ENCODE assay signal across 8 mouse cellular contexts in genomic region chr7:118855171-118855876, GRCm38 (mm10). TPM values are rescaled to one million over a fixed set of nuclear protein-coding genes. Genes with fewer than 3 reads are reported as not detected.
A peak's percentile ranks its signal among the peaks of the same experiment; 100 is the strongest.
DNase-seq lines count a peak whose midpoint lies in the region; ATAC-seq and TF ChIP-seq lines count a peak whose summit lies in the region.

Gene Iqck (plus strand): TSS chr7:118855752.

- peak within 1 kb of the TSS; percentile 65 for H3K9ac ChIP-seq in ES-Bruce4 (ENCODE audit: low read depth, poor library complexity, severe bottlenecking)
- peak within 1 kb of the TSS; percentile 72 for H3K9ac ChIP-seq in forebrain, embryonic 14.5 days (ENCODE audit: low read length)

- H3K9me3 ChIP-seq in ES-Bruce4 (replicated peaks; ENCODE audit: control insufficient read depth, insufficient read depth, low read length, poor library complexity, severe bottlenecking): no peaks in the 10 kb centered on the region
- H3K9me3 ChIP-seq in forebrain, embryonic 14.5 days (replicated peaks; ENCODE audit: control insufficient read depth, low read length): no peaks in the 10 kb centered on the region

- peak; percentile 97 for DNase-seq in forebrain, embryonic 14.5 days (ENCODE audit: low spot score)
- peak; percentile 81 for DNase-seq in heart, postnatal 25 days (ENCODE audit: low spot score)
- DNase-seq in layer of hippocampus, adult 18-20 months (ENCODE audit: low spot score in 2 of 2): peak; percentile 90 to 94
- peak; percentile 92 for DNase-seq in lung, adult 2 months
- peak; percentile 80 to 81 for DNase-seq in thymus, adult 18-20 months

- H3K4me1 ChIP-seq in ES-Bruce4 (ENCODE audit: control insufficient read depth, insufficient read depth, low read length): no peaks in the 10 kb centered on the region
- peaks cover 5% of the 10 kb centered on the region; the same call in 1 of the 2 replicates for H3K4me1 ChIP-seq in forebrain, embryonic 14.5 days (ENCODE audit: control insufficient read depth, insufficient read depth, low read length)
- peaks cover 8% of the 10 kb centered on the region for H3K4me1 ChIP-seq in lung, adult 2 months (ENCODE audit: control insufficient read depth, insufficient read depth, low read length)

- H3K4me2 ChIP-seq in forebrain, embryonic 14.5 days (ENCODE audit: low read length): peak within 1 kb of the TSS; percentile 82

- intact Hi-C loops in heart, postnatal 25 days (cut with DNase I): loop anchor here (5.0 kb wide), 1 partner anchor 72 kb away; no protein-coding TSS in a partner anchor

- no peak for TF ChIP-seq EP300 in ES-Bruce4 (IDR thresholded peaks at IDR 0.05; ENCODE audit: insufficient read depth, low read depth, low read length)

- TF ChIP-seq CTCF in ES-Bruce4 (IDR thresholded peaks at IDR 0.05; ENCODE audit: low read depth, low read length): no peak
- TF ChIP-seq CTCF in lung, adult 2 months (IDR thresholded peaks at IDR 0.05; ENCODE audit: insufficient read depth, low read length): no peak

- peaks cover 21% of the 10 kb centered on the region for H3K36me3 ChIP-seq in ES-Bruce4 (ENCODE audit: control insufficient read depth, insufficient read depth, low read length, poor library complexity, severe bottlenecking)
- peaks cover 26% of the 10 kb centered on the region for H3K36me3 ChIP-seq in forebrain, embryonic 14.5 days (ENCODE audit: control insufficient read depth, insufficient read depth, low read length)

- ATAC-seq in cerebellum, adult (ENCODE audit: insufficient number of reproducible peaks, low FRiP score, low TSS enrichment): peak; percentile 93
- peak; percentile 99 for ATAC-seq in forebrain, embryonic 14.5 days
- ATAC-seq in neutrophil, adult 5-6 weeks (ENCODE audit: extremely low read depth, insufficient number of reproducible peaks, low FRiP score, poor library complexity, severe bottlenecking): peak; percentile 94

- under 1% methylated on average over 56 of the region's 57 CpGs for WGBS in forebrain, embryonic 14.5 days
- under 1% methylated on average over 57 of the region's 57 CpGs for WGBS in lung, adult 2 months

- TF ChIP-seq POLR2A in ES-Bruce4 (IDR thresholded peaks at IDR 0.05; ENCODE audit: insufficient read depth, low read length): peak; percentile 78
- TF ChIP-seq POLR2A in lung, adult 2 months (IDR thresholded peaks at IDR 0.05; ENCODE audit: borderline replicate concordance, extremely low read depth, low read depth, low read length): peak; percentile 85

- H3K27ac ChIP-seq in ES-Bruce4 (ENCODE audit: insufficient read depth, low read length): no peak within 1 kb of the TSS
- H3K27ac ChIP-seq in forebrain, embryonic 14.5 days (ENCODE audit: low read depth, low read length): peak within 1 kb of the TSS; percentile 70

- no peaks in the 10 kb centered on the region for H3K27me3 ChIP-seq in ES-Bruce4 (ENCODE audit: control insufficient read depth, insufficient read depth, low read length, poor library complexity, severe bottlenecking)
- H3K27me3 ChIP-seq in forebrain, embryonic 14.5 days (replicated peaks; ENCODE audit: control insufficient read depth, insufficient read depth, low read length): no peaks in the 10 kb centered on the region

- peak within 1 kb of the TSS; percentile 95 for H3K4me3 ChIP-seq in ES-Bruce4 (ENCODE audit: low read depth, low read length)
- H3K4me3 ChIP-seq in forebrain, embryonic 14.5 days (ENCODE audit: low read depth, low read length): peak within 1 kb of the TSS; percentile 66
- peak within 1 kb of the TSS; percentile 80 for H3K4me3 ChIP-seq in lung, adult 2 months (replicated peaks; ENCODE audit: extremely low read depth, low read depth, low read length)

RNA-seq across cellular contexts. Expression of gene Iqck, which starts in this region (rescaled TPM):
- polyA plus RNA-seq in ES-Bruce4 (2011; ENCODE audit: insufficient read depth, insufficient read length, low read depth, missing spikeins): 0.73 and 1.4 TPM in 2 replicates
- 3.3 and 3.4 TPM in 2 replicates for polyA plus RNA-seq in forebrain, embryonic 14.5 days (2014; fragmentation: Nextera tagmentation; extraction: Ambion mirVana)
- total RNA-seq in heart, postnatal 25 days (2021): under 1 TPM; 0.44 to 0.64 TPM
- total RNA-seq in layer of hippocampus, adult 18-20 months (2021): 1 to 10 TPM; 4.6 to 4.7 TPM
- polyA plus RNA-seq in lung, adult 2 months (2012; rRNA removed): 4.6 and 4.8 TPM in 2 replicates
- total RNA-seq in neutrophil, adult 5-6 weeks (2017): 0.98 and 1.3 TPM in 2 replicates

Comparison
In these comparisons a context has a peak if more than half of its experiments do, and no peak if none do; other contexts are left out.
1. Peak in DNase-seq in heart, postnatal 25 days; RNA of the gene not detected or under 1 TPM.